Mouse (Mus musculus) kidney, embryonic 16.5 days (tissue): ENCODE data around the gene Dgke. TPM values are rescaled to one million over a fixed set of nuclear protein-coding genes. Genes with fewer than 3 reads are reported as not detected.
"Not testable (repeated sequence)": the region's sequence is repeated elsewhere in the genome, so short reads cannot be mapped to it uniquely, and the experiment has no call there.

Experiments
- ATAC-seq: fragments of 200-750 bp; cut with Nextera tagmentation; 2 replicates; pipeline ENCODE4 v1.8.0; 2017; ENCODE audit warnings: moderate TSS enrichment; ENCODE audit not compliant: low FRiP score, low TSS enrichment
- H3K27ac ChIP-seq: fragments of 300-500 bp; sonication (generic); 2 replicates; pipeline ENCODE4 v1.5.1; 2014; ENCODE audit warnings: low read length
- H3K27me3 ChIP-seq: fragments of 300-500 bp; sonication (generic); 2 replicates; pipeline ENCODE4 v1.6.1; 2014; ENCODE audit warnings: low read length, control low read depth, mixed read lengths; ENCODE audit not compliant: insufficient read depth
- H3K36me3 ChIP-seq: fragments of 300-500 bp; sonication (generic); 2 replicates; pipeline ENCODE4 v1.6.1; 2014; ENCODE audit warnings: low read length, control low read depth, mixed read lengths; ENCODE audit not compliant: insufficient read depth
- H3K4me1 ChIP-seq: fragments of 300-500 bp; sonication (generic); 2 replicates; pipeline ENCODE4 v1.6.1; 2014; ENCODE audit warnings: low read length, control low read depth, mixed read lengths; ENCODE audit not compliant: insufficient read depth
- H3K4me2 ChIP-seq: fragments of 300-500 bp; sonication (generic); replicated peaks from 2 replicates; pipeline ENCODE4 v1.6.1; 2014; ENCODE audit warnings: low read depth, low read length
- H3K4me3 ChIP-seq: fragments of 300-500 bp; sonication (generic); 2 replicates; pipeline ENCODE4 v1.5.1; 2014; ENCODE audit warnings: mild to moderate bottlenecking, low read length
- H3K9ac ChIP-seq: fragments of 300-500 bp; sonication (generic); replicated peaks from 2 replicates; pipeline ENCODE4 v1.6.1; 2014; ENCODE audit warnings: low read length
- H3K9me3 ChIP-seq: fragments of 300-500 bp; sonication (generic); 2 replicates; pipeline ENCODE4 v1.6.1; 2016; ENCODE audit warnings: low read length, control low read depth
- WGBS: fragments of 180-500 bp; shearing (Covaris S2); extraction: QIAGEN DNeasy Blood & Tissue Kit; methylation state at CpG from one replicate; pipeline ENCODE4 v1.1.7; 2014; 5-methylcytosine and 5-hydroxymethylcytosine counted together
- polyA plus RNA-seq: library from polyadenylated mRNA; unstranded; fragments of >200 nt; fragmentation: Nextera tagmentation; extraction: Ambion mirVana; gene quantifications from 2 replicates; pipeline ENCODE4 v1.2.1, GENCODE M21; 2015

Dgke gene
- polyA plus RNA-seq = 4.0 and 4.3 TPM in 2 replicates

DNA sequence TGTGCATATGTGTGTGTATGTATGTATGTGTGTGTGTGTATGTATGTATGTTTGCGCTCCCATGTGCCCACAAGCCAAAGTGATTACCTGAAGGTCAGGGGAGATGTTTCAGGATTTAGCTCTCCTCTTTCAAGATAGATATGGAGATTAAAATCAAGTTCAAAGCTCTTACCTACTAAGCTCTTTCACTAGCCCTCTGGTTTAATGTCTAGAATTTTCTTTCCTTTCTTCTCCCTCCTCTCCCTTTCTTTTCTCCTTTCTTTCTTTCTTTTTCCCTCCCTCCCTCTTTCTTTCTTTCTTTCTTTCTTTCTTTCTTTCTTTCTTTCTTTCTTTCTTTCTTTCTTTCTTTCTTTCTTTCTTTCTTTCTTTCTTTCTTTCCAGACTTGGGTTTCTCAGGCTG, at the start of gene Dgke:
Gene Dgke, minus strand, starts transcription at position 101 of the 400 bp plus-strand sequence.
- no peak within 1 kb of the TSS for H3K9ac ChIP-seq
- H3K4me3 ChIP-seq = no peak within 1 kb of the TSS
- H3K4me2 ChIP-seq = no peak within 1 kb of the TSS
- H3K27ac ChIP-seq = no peak within 1 kb of the TSS
- no peaks in the 10 kb centered on the region for H3K4me1 ChIP-seq
- 100% methylated on average over 1 of the region's 1 CpGs for WGBS
- H3K36me3 ChIP-seq = no peaks in the 10 kb centered on the region
- no peak for ATAC-seq
- 0 out of 2 replicates have a peak, but pooled peaks cover 4% of the 10 kb centered on the region for H3K9me3 ChIP-seq
- no peaks in the 10 kb centered on the region for H3K27me3 ChIP-seq

- no peak overlapping the region for H3K4me2 ChIP-seq
- H3K9ac ChIP-seq = no peak overlapping the region
- H3K4me1 ChIP-seq = 0 out of 2 replicates have a peak, but pooled peaks cover 3% of the 10 kb centered on the region
- no peaks in the 10 kb centered on the region for H3K9me3 ChIP-seq
- 24% methylated on average over 12 of the region's 12 CpGs for WGBS
- no peak for ATAC-seq
- no peak overlapping the region for H3K4me3 ChIP-seq
- H3K27ac ChIP-seq = no peak overlapping the region
- H3K27me3 ChIP-seq = no peaks in the 10 kb centered on the region
- no peaks in the 10 kb centered on the region for H3K36me3 ChIP-seq
These were observed 40.6 kb upstream of the Dgke start for GRCm38 (mm10) chr11:89107180-89107807.

- H3K4me3 ChIP-seq = no peak overlapping the region
- H3K4me1 ChIP-seq = peaks cover 8% of the 10 kb centered on the region
- H3K27ac ChIP-seq = no peak overlapping the region
- ATAC-seq = no peak
- H3K9me3 ChIP-seq = no peaks in the 10 kb centered on the region
- H3K36me3 ChIP-seq = no peaks in the 10 kb centered on the region
- H3K27me3 ChIP-seq = no peaks in the 10 kb centered on the region
- no peak overlapping the region for H3K4me2 ChIP-seq
- H3K9ac ChIP-seq = no peak overlapping the region
- 87% methylated on average over 11 of the region's 11 CpGs for WGBS
These were observed 39.2 kb upstream of the Dgke start for GRCm38 (mm10) chr11:89105823-89106222.

DNA sequence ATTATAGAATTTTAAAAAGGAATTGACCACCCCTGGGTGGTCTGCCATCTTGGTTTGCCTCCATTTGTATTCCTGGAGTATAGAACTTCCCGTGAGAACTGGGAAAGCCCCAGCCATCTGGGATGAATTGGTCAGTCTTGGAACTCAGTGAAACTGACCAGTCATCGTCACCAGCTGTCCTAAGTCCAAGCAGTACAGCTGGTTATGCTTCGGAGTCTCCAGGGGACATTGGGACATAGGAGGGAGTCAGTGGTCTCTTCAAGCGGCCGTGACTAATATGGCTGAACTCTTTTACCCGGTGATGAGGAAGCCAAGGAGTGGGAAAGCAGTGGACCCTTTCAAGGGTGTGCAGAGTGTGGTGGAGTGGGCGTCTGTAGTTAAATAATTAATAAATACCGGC, 38.6 kb upstream of the Dgke start:
- no peak; the same call in 1 of the 2 replicates for ATAC-seq

GRCm38 (mm10) chr11:89103166-89103565, 36.5 kb upstream of the Dgke start:
- Histone ChIP-seq H3K36me3 (no peaks in the 10 kb centered on the region), H3K9ac (no peak overlapping the region), H3K27ac (no peak overlapping the region), H3K9me3 (no peaks in the 10 kb centered on the region), H3K4me2 (no peak overlapping the region), H3K4me1 (peaks cover 11% of the 10 kb centered on the region), H3K4me3 (no peak overlapping the region), H3K27me3 (no peaks in the 10 kb centered on the region)
- 62% methylated on average over 14 of the region's 14 CpGs for WGBS
- no peak for ATAC-seq

More for the DNA sequence above, 38.6 kb upstream of the Dgke start:
- no peaks in the 10 kb centered on the region for H3K9me3 ChIP-seq
- no peak overlapping the region for H3K27ac ChIP-seq
- H3K4me2 ChIP-seq = no peak overlapping the region
- H3K27me3 ChIP-seq = no peaks in the 10 kb centered on the region
- H3K4me3 ChIP-seq = no peak overlapping the region
- 87% methylated on average over 8 of the region's 8 CpGs for WGBS
- peaks cover 11% of the 10 kb centered on the region for H3K4me1 ChIP-seq
- H3K9ac ChIP-seq = no peak overlapping the region
- no peaks in the 10 kb centered on the region for H3K36me3 ChIP-seq

- Histone ChIP-seq H3K9ac (peak overlapping the region; percentile 48), H3K27ac (no peak overlapping the region), H3K4me3 (peak overlapping the region; percentile 44), H3K4me1 (peaks cover 8% of the 10 kb centered on the region), H3K9me3 (no peaks in the 10 kb centered on the region), H3K27me3 (no peaks in the 10 kb centered on the region), H3K36me3 (no peaks in the 10 kb centered on the region), H3K4me2 (peak overlapping the region; percentile 68)
- no peak for ATAC-seq
- 7% methylated on average over 17 of the region's 17 CpGs for WGBS
These were observed 34.2 kb upstream of the Dgke start for GRCm38 (mm10) chr11:89100826-89101321.

DNA sequence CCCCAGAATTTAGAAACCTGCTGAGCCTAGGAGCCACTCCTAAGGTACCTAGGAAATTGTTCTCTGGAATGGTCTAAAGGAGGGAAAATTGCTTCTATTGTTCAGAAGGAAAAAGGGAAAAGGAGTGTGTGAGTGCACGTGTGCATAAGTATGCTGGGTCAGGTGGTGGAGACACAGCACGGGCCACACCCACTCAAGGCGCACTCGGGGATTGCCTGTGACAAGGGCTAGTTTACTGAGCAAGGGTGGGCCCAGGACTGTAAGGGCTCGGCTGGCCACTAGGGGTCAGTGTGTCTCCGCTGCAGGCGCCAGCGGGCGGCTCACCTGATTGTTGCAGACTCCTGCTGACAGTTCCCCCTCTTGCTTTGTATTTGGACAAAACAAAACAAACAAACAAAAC, 33.8 kb upstream of the Dgke start:
- H3K4me2 ChIP-seq = peak overlapping the region; percentile 68
- ATAC-seq = peak; percentile 68; the same call in 1 of the 2 replicates
- no peaks in the 10 kb centered on the region for H3K36me3 ChIP-seq
- 0 out of 2 replicates have a peak overlapping the region, but pooled peaks have one; percentile 48 for H3K9ac ChIP-seq
- peak overlapping the region; percentile 44 for H3K4me3 ChIP-seq
- no peaks in the 10 kb centered on the region for H3K27me3 ChIP-seq
- peaks cover 8% of the 10 kb centered on the region for H3K4me1 ChIP-seq
- H3K9me3 ChIP-seq = no peaks in the 10 kb centered on the region
- WGBS = 0% methylated on average over 9 of the region's 9 CpGs
- H3K27ac ChIP-seq = no peak overlapping the region

DNA sequence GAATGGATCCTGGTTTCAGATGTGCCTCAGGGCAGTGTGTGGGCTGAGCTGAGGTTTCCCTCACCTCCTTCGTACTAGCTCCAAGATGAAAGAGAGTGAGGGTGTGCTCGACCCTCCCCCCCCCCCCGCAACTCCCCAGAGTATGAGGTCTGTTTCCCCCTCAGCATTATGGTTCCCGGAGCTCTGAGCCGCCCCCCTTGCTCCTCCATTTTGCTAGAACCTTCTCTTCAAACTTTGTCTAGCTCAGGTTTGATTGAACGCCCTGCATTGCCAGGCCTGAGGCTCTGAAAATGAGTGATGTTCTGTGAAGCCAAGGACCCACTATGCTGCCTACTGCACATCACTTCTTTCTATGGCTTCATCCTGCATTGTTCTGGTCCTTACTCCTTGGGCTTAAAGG, 32.3 kb upstream of the Dgke start:
- Histone ChIP-seq H3K4me2 (no peak overlapping the region), H3K36me3 (no peaks in the 10 kb centered on the region), H3K9me3 (no peaks in the 10 kb centered on the region), H3K27ac (no peak overlapping the region), H3K27me3 (no peaks in the 10 kb centered on the region), H3K4me3 (no peak overlapping the region), H3K9ac (no peak overlapping the region), H3K4me1 (peaks cover 8% of the 10 kb centered on the region)
- 57% methylated on average over 6 of the region's 6 CpGs for WGBS
- no peak for ATAC-seq

DNA sequence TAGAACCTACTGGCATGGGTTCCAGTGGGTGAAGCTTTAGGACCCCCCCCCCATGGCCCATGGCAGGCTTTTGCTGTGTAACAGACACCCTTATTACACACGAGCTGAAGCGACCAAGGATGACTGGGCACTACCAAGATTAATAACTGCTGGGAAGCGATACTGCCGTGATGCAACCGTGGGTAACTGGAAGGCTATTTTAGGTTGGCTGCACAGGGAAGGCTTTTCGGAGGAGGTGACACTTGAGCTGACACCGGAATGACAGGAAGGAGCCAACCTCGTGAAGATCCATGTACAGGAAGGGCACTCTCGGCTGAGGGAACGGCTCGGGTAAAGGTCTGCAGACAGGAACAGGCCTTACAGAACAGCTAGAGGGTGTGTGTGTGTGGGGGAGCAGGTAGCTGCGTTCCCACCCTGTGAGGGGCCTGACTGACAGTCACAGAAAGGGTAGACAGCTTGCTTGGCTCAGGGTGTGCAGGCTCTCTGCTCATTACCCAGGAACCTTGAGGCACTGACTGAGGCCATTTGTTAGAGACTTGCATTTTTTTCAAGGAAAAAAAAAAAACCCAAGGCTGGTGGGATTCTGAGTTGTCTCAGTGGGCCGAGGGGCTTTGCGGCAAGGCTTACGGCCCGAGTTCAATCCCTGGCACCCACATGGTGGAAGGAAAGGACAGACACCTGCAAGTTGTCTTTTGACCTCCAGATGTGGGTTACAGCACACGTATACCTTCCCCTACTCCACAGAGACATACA, 31.6 kb upstream of the Dgke start:
- Histone ChIP-seq H3K27me3 (no peaks in the 10 kb centered on the region), H3K27ac (no peak overlapping the region), H3K36me3 (no peaks in the 10 kb centered on the region), H3K9me3 (no peaks in the 10 kb centered on the region), H3K4me2 (no peak overlapping the region), H3K4me3 (no peak overlapping the region), H3K9ac (no peak overlapping the region), H3K4me1 (peaks cover 8% of the 10 kb centered on the region)
- peak; percentile 47 for ATAC-seq
- 46% methylated on average over 17 of the region's 17 CpGs for WGBS

DNA sequence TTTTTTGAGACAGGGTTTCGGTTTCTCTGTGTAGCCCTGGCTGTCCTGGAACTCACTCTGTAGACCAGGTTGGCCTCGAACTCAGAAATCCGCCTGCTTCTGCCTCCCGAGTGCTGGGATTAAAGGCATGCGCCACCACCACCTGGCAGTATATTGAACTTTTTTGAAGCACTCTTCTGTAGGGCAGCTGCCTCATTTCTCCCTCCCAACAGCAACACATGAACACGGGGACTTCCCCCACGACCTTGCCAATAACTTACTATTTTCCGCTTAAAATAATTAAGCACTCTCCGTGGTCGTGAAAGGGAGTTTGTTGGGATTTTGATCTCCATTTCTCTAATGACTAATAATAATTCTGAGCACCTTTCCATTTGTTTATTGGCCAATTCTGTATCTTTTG, 30.6 kb upstream of the Dgke start:
- not testable (repeated sequence) for ATAC-seq, H3K27ac ChIP-seq, H3K4me2 ChIP-seq, H3K9me3 ChIP-seq, H3K4me3 ChIP-seq, H3K27me3 ChIP-seq, H3K9ac ChIP-seq, H3K36me3 ChIP-seq
- H3K4me1 ChIP-seq = peaks cover 12% of the 10 kb centered on the region
- WGBS = 85% methylated on average over 10 of the region's 10 CpGs
